Mouse (Mus musculus) embryonic facial prominence, embryonic 13.5 days (tissue): ENCODE data around the gene Stard3. TPM values are rescaled to one million over a fixed set of nuclear protein-coding genes. Genes with fewer than 3 reads are reported as not detected.

Source experiments
- ATAC-seq: fragments of 200-750 bp; cut with Nextera tagmentation; 2 replicates; pipeline ENCODE4 v1.8.0; 2017; ENCODE audit warnings: low read depth; ENCODE audit not compliant: insufficient number of reproducible peaks, insufficient read depth, low FRiP score, low TSS enrichment
- H3K27ac ChIP-seq: fragments of 300-500 bp; sonication (generic); 2 replicates; pipeline ENCODE4 v1.5.1; 2015; ENCODE audit warnings: moderate library complexity, mild to moderate bottlenecking, inconsistent platforms
- H3K27me3 ChIP-seq: fragments of 300-500 bp; sonication (generic); 2 replicates; pipeline ENCODE4 v1.6.1; 2015; ENCODE audit warnings: mild to moderate bottlenecking, inconsistent platforms
- H3K36me3 ChIP-seq: fragments of 300-500 bp; sonication (generic); 2 replicates; pipeline ENCODE4 v1.6.1; 2015; ENCODE audit warnings: mild to moderate bottlenecking, inconsistent platforms
- H3K4me1 ChIP-seq: fragments of 300-500 bp; sonication (generic); 2 replicates; pipeline ENCODE4 v1.6.1; 2015; ENCODE audit warnings: inconsistent platforms
- H3K4me2 ChIP-seq: fragments of 300-500 bp; sonication (generic); 2 replicates; pipeline ENCODE4 v1.6.1; 2015; ENCODE audit warnings: moderate library complexity, mild to moderate bottlenecking, inconsistent platforms
- H3K4me3 ChIP-seq: fragments of 300-500 bp; sonication (generic); 2 replicates; pipeline ENCODE4 v1.5.1; 2015; ENCODE audit warnings: mild to moderate bottlenecking, inconsistent platforms
- H3K9ac ChIP-seq: fragments of 300-500 bp; sonication (generic); 2 replicates; pipeline ENCODE4 v1.6.1; 2015; ENCODE audit warnings: mild to moderate bottlenecking, inconsistent platforms
- H3K9me3 ChIP-seq: fragments of 300-500 bp; sonication (generic); 2 replicates; pipeline ENCODE4 v1.6.1; 2016; ENCODE audit warnings: inconsistent platforms
- WGBS: fragments of 180-500 bp; shearing (Covaris S2); methylation state at CpG from one replicate; pipeline ENCODE4 v1.1.7; 2015; ENCODE audit warnings: mixed read lengths; 5-methylcytosine and 5-hydroxymethylcytosine counted together
- polyA plus RNA-seq: library from polyadenylated mRNA; unstranded; fragments of >200 nt; fragmentation: Nextera tagmentation; extraction: Ambion mirVana; gene quantifications from 2 replicates; pipeline ENCODE4 v1.2.1, GENCODE M21; 2015

Gene Stard3
- 38.3 and 42.3 TPM in 2 replicates for polyA plus RNA-seq

- H3K4me3 ChIP-seq = peak within 1 kb of the TSS; percentile 70
- H3K27me3 ChIP-seq = peaks cover 14% of the 10 kb centered on the region
- H3K4me1 ChIP-seq = peaks cover 40% of the 10 kb centered on the region
- peak within 1 kb of the TSS; percentile 82 for H3K9ac ChIP-seq
- 1% methylated on average over 60 of the region's 60 CpGs for WGBS
- peak within 1 kb of the TSS; percentile 86 for H3K4me2 ChIP-seq
- peak within 1 kb of the TSS; percentile 88 for H3K27ac ChIP-seq
- H3K36me3 ChIP-seq = no peaks in the 10 kb centered on the region
- peak; percentile 86 for ATAC-seq
- no peaks in the 10 kb centered on the region for H3K9me3 ChIP-seq
These were observed at the start of gene Stard3 for GRCm38 (mm10) chr11:98358161-98359083. Gene Stard3 (plus strand): TSS chr11:98358368.

- ATAC-seq = no peak
- no peak overlapping the region for H3K27ac ChIP-seq
- H3K4me3 ChIP-seq = 0 out of 2 replicates have a peak overlapping the region, but pooled peaks have one; percentile 6
- no peaks in the 10 kb centered on the region for H3K36me3 ChIP-seq
- 2% methylated on average over 26 of the region's 26 CpGs for WGBS
- no peak overlapping the region for H3K9ac ChIP-seq
- H3K9me3 ChIP-seq = no peaks in the 10 kb centered on the region
- peaks cover 93% of the 10 kb centered on the region for H3K27me3 ChIP-seq
- peak overlapping the region; percentile 41; the same call in 1 of the 2 replicates for H3K4me2 ChIP-seq
- peaks cover 13% of the 10 kb centered on the region for H3K4me1 ChIP-seq
These were observed 44.3 kb upstream of the Stard3 start for GRCm38 (mm10) chr11:98313790-98314323.

DNA sequence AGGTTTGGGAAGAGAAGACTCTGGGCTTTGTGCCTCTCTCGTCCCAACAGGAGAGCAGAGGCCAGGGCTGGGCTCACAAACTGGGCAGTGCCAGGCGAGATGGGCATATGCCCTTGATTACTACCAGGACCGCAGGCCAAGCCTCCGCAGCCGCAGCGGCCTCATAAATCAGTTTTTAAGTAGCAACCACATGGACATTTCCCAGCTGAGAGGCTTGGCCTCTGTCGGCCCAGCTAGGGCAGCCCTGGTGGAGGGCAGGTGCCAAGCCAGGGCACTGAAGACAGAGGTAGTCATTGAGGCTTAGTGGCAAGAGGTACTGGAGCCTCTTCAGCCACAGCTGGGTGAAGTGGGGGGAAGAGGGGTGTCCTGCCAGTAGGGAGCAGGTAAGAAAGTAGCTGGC is 40.7 kb upstream of the Stard3 start:
- H3K4me2 ChIP-seq = no peak overlapping the region
- H3K4me1 ChIP-seq = peaks cover 38% of the 10 kb centered on the region
- no peaks in the 10 kb centered on the region for H3K9me3 ChIP-seq
- H3K9ac ChIP-seq = no peak overlapping the region
- H3K36me3 ChIP-seq = no peaks in the 10 kb centered on the region
- ATAC-seq = no peak
- H3K4me3 ChIP-seq = no peak overlapping the region
- 5% methylated on average over 7 of the region's 7 CpGs for WGBS
- no peak overlapping the region for H3K27ac ChIP-seq
- H3K27me3 ChIP-seq = peaks cover 98% of the 10 kb centered on the region

DNA sequence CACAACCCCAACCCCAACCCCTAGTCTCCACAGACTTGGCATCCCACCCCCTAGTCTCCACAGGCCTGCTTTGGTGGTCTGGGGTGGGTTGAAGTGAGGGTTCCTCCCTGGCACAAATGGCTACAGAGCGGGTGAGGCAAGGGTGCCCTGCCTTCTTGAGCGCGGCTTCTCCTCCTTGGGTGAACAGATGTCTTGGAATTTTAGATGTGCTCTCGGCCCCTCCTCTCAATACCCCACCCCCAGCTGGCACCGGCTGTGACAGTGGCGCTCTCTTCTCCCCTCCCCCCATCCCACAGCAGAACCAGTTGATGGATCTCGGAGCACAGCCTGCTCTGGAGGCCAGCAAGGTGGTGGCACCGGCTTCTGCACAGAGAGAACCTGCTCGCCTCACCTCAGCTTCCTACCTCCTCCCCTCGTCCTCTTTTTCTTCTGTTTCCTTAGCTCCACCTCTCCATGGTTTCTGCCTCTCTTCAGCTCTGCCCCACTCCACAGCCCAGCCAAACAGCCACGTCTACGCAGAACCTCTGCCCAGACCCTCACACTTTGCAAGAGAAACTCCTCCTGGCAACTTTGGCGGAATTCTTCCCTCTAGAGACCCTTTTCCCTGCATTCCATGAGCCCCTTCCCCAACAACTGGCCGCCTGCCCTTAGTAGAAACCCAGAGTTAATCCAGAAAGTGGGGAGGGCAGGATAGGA is 39.6 kb upstream of the Stard3 start:
- ATAC-seq = no peak
- 2% methylated on average over 14 of the region's 14 CpGs for WGBS
- H3K4me2 ChIP-seq = peak overlapping the region; percentile 27

DNA sequence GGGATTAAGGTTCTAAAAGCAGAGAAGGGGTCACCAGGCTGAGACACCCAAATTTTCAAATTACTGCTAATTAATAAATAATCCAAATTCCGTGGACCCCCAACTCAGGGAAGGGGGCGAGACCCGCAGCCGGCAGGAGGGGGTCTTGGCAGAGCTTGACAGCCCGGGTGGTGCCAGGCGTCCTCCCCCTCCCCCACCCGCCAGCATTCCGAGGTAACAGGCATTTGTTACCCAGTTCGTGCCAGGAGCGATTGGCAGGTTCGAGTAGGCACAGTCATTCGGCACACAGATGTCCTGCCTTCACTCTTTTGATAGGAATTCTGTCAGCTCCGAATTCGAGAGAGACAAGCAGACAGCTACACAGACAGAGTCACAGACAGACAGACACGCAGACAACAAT is 39.0 kb upstream of the Stard3 start:
- H3K4me2 ChIP-seq = 0 out of 2 replicates have a peak overlapping the region, but pooled peaks have one; percentile 27
- 3% methylated on average over 15 of the region's 15 CpGs for WGBS

More for the DNA sequence above, 39.6 kb upstream of the Stard3 start:
- Histone ChIP-seq H3K4me3 (peak overlapping the region; percentile 19; the same call in 1 of the 2 replicates), H3K4me1 (peaks cover 38% of the 10 kb centered on the region), H3K36me3 (no peaks in the 10 kb centered on the region), H3K27me3 (peaks cover 100% of the 10 kb centered on the region), H3K9me3 (no peaks in the 10 kb centered on the region), H3K9ac (no peak overlapping the region), H3K27ac (no peak overlapping the region)

DNA sequence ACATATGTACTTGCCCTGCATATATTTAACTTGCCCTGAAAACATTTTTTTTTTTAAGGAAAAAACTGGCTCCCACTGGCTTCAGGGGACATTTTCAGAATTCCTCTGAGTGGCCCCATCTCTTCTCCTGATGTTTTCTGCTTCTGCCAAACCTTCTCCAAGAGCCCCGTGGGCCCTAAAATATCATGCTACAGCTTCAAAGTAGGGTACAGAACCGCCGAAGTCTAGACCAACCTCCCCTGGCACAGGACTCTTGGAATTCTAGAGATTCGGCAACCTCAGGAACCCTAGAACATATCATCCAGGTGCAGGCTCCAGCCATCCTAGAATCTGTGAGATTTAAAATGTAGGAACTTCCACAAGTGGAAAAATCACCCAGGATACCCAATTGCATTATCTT is 38.6 kb upstream of the Stard3 start:
- Histone ChIP-seq H3K9ac (no peak overlapping the region), H3K27me3 (peaks cover 100% of the 10 kb centered on the region), H3K27ac (no peak overlapping the region), H3K4me1 (peaks cover 34% of the 10 kb centered on the region), H3K36me3 (no peaks in the 10 kb centered on the region), H3K9me3 (no peaks in the 10 kb centered on the region), H3K4me2 (no peak overlapping the region), H3K4me3 (no peak overlapping the region)
- ATAC-seq = no peak
- WGBS = 11% methylated on average over 4 of the region's 4 CpGs

More for the DNA sequence above, 39.0 kb upstream of the Stard3 start:
- peaks cover 34% of the 10 kb centered on the region for H3K4me1 ChIP-seq
- no peak overlapping the region for H3K27ac ChIP-seq
- H3K36me3 ChIP-seq = no peaks in the 10 kb centered on the region
- H3K4me3 ChIP-seq = no peak overlapping the region
- peaks cover 100% of the 10 kb centered on the region for H3K27me3 ChIP-seq
- H3K9me3 ChIP-seq = no peaks in the 10 kb centered on the region
- ATAC-seq = no peak
- no peak overlapping the region for H3K9ac ChIP-seq

DNA sequence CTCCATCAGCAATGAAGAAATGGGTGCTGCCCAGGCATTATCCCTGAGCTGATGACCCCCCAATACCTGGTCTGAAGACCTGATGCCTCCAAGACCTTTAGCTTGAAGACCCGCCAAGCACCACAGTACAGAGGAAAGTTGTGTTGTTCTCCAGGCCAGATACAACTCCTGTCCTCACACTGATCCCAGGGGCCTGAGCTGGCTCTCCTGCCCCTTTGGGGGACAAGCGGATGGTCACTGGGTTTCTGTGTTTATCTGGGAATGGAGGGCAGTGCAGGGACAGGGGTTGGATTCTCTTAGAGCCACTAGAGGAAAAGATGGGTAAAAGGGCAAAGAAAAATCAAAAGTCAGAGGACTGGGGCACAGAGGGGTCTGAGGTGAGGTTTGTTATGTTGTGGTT is 38.2 kb upstream of the Stard3 start:
- H3K4me1 ChIP-seq = peaks cover 34% of the 10 kb centered on the region
- 0 out of 2 replicates have a peak overlapping the region, but pooled peaks have one; percentile 47 for H3K4me2 ChIP-seq
- 2% methylated on average over 2 of the region's 2 CpGs for WGBS
- H3K36me3 ChIP-seq = no peaks in the 10 kb centered on the region
- H3K27me3 ChIP-seq = peaks cover 100% of the 10 kb centered on the region
- no peaks in the 10 kb centered on the region for H3K9me3 ChIP-seq
- no peak overlapping the region for H3K9ac ChIP-seq
- H3K4me3 ChIP-seq = no peak overlapping the region
- ATAC-seq = no peak
- H3K27ac ChIP-seq = no peak overlapping the region

- no peak overlapping the region for H3K27ac ChIP-seq
- H3K4me1 ChIP-seq = peaks cover 34% of the 10 kb centered on the region
- no peak for ATAC-seq
- 4% methylated on average over 12 of the region's 12 CpGs for WGBS
- H3K27me3 ChIP-seq = peaks cover 100% of the 10 kb centered on the region
- no peak overlapping the region for H3K9ac ChIP-seq
- H3K4me2 ChIP-seq = peak overlapping the region; percentile 47
- no peaks in the 10 kb centered on the region for H3K9me3 ChIP-seq
- H3K4me3 ChIP-seq = peak overlapping the region; percentile 26
- no peaks in the 10 kb centered on the region for H3K36me3 ChIP-seq
These were observed 37.8 kb upstream of the Stard3 start for GRCm38 (mm10) chr11:98320381-98320780.

- H3K27me3 ChIP-seq = peaks cover 100% of the 10 kb centered on the region
- H3K4me3 ChIP-seq = peak overlapping the region; percentile 11; the same call in 1 of the 2 replicates
- no peak overlapping the region for H3K27ac ChIP-seq
- no peaks in the 10 kb centered on the region for H3K36me3 ChIP-seq
- H3K4me2 ChIP-seq = peak overlapping the region; percentile 47
- H3K9ac ChIP-seq = no peak overlapping the region
- WGBS = under 1% methylated on average over 30 of the region's 30 CpGs
- no peaks in the 10 kb centered on the region for H3K9me3 ChIP-seq
- no peak for ATAC-seq
- peaks cover 34% of the 10 kb centered on the region for H3K4me1 ChIP-seq
These were observed 37.1 kb upstream of the Stard3 start for GRCm38 (mm10) chr11:98320806-98321676.

DNA sequence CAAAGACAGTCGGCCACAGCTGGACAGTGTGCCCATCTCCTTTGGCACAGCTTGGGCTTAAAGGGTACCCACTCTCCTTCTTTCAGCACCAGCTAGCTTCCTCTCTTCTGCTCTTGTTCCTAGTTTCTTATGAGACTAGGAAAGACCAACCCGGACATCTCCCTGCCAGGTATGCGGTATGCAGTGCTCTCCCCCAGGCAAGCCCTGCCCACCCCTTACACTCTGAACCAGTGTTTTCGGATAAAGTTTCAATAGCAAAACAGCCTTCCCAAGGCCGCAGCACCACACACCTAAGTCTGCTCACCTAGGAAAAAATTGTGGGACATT is 36.5 kb upstream of the Stard3 start:
- Histone ChIP-seq H3K4me1 (peaks cover 34% of the 10 kb centered on the region), H3K4me3 (no peak overlapping the region), H3K36me3 (no peaks in the 10 kb centered on the region), H3K27ac (no peak overlapping the region), H3K27me3 (peaks cover 100% of the 10 kb centered on the region), H3K9me3 (no peaks in the 10 kb centered on the region), H3K9ac (no peak overlapping the region), H3K4me2 (0 out of 2 replicates have a peak overlapping the region, but pooled peaks have one; percentile 47)
- ATAC-seq = no peak
- WGBS = 2% methylated on average over 5 of the region's 5 CpGs

- Histone ChIP-seq H3K9me3 (no peaks in the 10 kb centered on the region), H3K36me3 (no peaks in the 10 kb centered on the region), H3K4me1 (peaks cover 38% of the 10 kb centered on the region), H3K4me2 (no peak overlapping the region), H3K27me3 (peaks cover 100% of the 10 kb centered on the region), H3K9ac (no peak overlapping the region), H3K4me3 (no peak overlapping the region), H3K27ac (no peak overlapping the region)
- WGBS = 0% methylated on average over 1 of the region's 1 CpGs
- no peak for ATAC-seq
These were observed 36.0 kb upstream of the Stard3 start for GRCm38 (mm10) chr11:98322159-98322558.
